Mouse (Mus musculus): ENCODE results near the gene Fam241a. TPM values are rescaled to one million over a fixed set of nuclear protein-coding genes. Genes with fewer than 3 reads are reported as not detected.

The Fam241a gene
- polyA plus RNA-seq, 1 experiment from 2014 or later, result 5.5 TPM

Other genes starting within 250 kb of the Fam241a start
- 0.70 and 0.72 TPM in 2 replicates for gene Alpk1, start 115.8 kb downstream of the Fam241a start, polyA plus RNA-seq (2014; fragmentation: Nextera tagmentation; extraction: Ambion mirVana)
- gene Tifa, start 106.5 kb downstream of the Fam241a start, polyA plus RNA-seq (2014; fragmentation: Nextera tagmentation; extraction: Ambion mirVana), result 3.7 and 4.3 TPM in 2 replicates
- gene Ap1ar, start 58.8 kb downstream of the Fam241a start, polyA plus RNA-seq (2014; fragmentation: Nextera tagmentation; extraction: Ambion mirVana), result 70.9 and 73.9 TPM in 2 replicates